Mouse (Mus musculus) cerebellum, postnatal 36 days (tissue): ENCODE data around the gene Zcchc7.

Experiments
- DNase-seq, 2 experiments: peaks; one replicate each; pipeline ENCODE4 v3.0.0; 2021 to 2022; ENCODE audit warnings: mixed read lengths in 2 of 2

The Zcchc7 gene

DNA sequence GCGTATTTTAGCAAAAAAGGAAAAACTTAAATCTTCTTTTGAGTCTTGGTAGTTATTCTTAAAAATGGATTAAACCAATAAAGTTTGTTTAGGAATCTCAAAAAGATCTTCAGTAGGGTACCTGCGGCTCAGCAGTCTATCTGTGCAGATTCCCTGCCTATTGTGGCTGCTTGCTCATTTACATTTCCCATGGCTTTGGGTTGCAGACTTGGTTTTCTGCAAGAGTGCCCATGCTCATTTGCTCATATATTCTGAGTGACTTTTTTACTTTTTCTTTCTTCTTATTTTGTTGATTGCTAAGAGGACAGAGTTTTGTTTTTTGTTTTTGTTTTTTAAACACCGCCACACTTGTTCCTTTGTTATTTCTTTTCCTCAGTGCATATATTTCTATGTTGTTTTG lies 19.2 kb downstream of the Zcchc7 start:
- no peak for DNase-seq

GRCm38 (mm10) chr4:44776651-44777050 lies 21.0 kb downstream of the Zcchc7 start:
- DNase-seq, result peak; percentile 19 to 20

- DNase-seq, result no peak
These were observed 21.4 kb downstream of the Zcchc7 start for GRCm38 (mm10) chr4:44777101-44777500.

DNA sequence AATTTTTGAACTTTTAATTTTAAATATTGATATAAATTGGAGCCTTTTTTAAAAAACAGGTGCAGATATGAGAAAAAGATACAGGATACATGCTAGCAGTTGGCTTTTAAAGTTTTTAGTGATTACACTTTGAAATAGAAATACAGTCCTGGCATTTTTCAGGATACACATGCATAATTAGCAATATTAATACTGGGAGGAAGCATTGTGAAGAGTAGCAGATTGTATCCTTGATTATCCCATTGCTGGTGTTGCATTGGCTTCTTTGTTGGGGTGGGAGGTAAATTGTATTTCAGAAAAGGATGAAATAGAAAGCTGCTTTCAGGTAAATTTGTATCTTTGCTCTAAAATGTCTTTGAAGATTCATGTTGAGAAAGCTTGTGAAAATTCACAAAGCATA lies 22.0 kb downstream of the Zcchc7 start:
- no peak for DNase-seq

DNA sequence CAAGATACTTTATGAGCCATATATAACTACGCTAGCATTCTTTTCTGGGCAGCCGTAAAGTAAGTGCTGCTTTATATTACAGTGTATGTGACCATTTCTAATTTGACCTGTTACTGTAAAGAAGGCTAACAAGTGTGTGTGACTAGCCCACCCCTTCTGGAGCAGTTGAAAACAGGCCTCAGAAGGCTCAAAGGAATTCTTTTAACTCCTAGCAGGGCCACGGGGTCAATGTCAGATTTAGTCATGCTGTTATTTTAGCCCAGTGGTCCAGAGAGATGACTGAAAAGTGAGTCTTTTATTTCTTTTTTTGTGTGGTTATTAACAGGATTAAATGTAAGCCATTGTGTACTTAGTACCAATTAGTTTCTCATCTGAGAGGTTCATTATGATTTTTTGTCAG lies 22.6 kb downstream of the Zcchc7 start:
- no peak for DNase-seq

GRCm38 (mm10) chr4:44780462-44781157 lies 24.9 kb downstream of the Zcchc7 start:
- no peak for DNase-seq

DNA sequence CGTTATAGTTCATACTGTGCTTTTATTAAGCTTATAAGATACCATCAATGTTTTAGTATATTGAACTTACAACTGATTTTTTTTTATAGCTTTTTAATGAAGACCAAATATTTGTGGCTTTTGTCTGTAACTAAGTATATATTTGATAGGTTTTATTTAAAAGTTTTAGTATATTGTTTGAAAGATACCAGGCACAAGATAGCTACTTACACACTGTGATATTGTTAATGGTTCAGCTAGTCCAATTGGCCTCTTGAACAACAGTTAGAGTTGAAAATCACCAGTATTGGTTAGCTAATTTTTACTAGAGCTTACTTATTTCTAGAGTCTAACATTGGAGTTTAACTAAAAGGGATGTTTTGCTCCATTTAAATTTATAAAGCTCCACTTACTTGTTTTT lies 25.8 kb downstream of the Zcchc7 start:
- no peak for DNase-seq

DNA sequence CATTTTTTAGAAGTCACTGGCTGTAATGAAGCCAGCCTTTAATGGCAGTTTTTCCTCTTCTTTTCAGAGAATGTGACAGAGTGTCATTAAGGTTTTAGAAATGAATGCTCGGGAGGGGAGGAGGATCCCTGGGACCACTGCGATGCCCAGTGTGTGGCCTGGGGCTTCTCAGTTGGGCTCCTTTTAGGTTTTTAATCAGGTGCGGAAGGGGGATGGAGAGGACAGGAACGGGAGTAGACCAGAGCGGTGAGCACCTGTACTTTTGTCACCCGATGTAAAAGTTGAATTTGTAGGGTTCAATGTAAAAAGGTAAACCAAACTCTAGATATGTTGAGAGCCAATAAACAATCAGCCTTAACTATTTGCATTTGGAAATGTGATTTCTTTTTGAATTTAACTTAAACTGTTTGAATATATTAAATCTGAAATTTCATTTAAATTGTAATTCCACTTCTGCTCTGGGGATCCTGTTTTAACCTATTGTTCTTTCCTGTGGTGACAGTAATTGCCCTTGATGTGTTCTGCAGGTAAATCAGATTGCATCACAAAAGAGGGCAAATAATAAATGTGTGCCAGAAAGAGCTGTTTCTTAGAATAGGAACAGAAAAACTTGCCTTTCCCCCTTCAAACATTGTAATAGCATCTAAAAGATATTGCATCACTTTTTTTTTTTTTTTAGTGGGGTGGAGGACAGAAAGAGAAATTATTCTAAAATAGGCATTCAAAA lies 28.1 kb downstream of the Zcchc7 start:
- no peak for DNase-seq

- DNase-seq, result no peak
These were observed 57.2 kb downstream of the Zcchc7 start for GRCm38 (mm10) chr4:44812855-44813254.

DNA sequence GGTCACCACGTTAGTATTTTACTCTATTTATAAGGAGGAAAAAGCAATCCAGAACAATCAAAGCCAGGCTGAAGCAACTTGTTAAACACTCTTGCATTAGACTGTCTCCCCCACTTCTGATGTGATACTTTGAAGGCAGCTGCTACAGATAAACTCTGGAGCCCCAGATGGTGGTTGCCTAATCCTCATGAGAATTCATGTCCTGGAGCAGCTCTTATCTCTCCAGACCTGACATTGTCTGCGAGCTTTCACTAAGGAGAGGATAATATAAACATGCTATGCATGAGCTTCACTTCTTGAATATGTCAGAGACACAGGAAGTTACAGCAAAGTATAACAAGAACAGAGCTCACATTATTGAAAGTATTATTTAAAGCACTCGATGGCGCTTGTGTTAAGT lies 58.1 kb downstream of the Zcchc7 start:
- no peak for DNase-seq

GRCm38 (mm10) chr4:44816584-44816983 lies 60.9 kb downstream of the Zcchc7 start:
- DNase-seq, result no peak

DNA sequence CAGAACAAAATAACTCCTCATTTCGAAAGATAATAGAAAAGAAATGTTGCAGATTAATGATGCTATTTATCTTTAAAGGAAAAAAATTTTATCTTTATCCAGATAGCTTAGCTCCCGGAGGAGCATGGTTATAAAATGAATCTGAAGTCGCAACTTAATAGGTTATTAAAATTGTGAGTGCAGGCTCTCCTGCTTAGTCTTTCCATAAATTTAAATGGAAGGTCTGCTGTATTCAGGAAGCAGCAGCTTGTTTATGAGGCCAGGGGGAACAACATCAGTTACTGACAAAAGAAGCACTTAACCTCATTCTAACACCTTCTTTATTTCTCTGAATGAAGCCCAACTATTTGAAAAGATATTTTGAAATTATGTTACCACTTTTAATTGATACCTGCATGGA lies 74.9 kb downstream of the Zcchc7 start:
- no peak for DNase-seq

GRCm38 (mm10) chr4:44851835-44852251 lies 96.2 kb downstream of the Zcchc7 start:
- DNase-seq, result no peak

DNA sequence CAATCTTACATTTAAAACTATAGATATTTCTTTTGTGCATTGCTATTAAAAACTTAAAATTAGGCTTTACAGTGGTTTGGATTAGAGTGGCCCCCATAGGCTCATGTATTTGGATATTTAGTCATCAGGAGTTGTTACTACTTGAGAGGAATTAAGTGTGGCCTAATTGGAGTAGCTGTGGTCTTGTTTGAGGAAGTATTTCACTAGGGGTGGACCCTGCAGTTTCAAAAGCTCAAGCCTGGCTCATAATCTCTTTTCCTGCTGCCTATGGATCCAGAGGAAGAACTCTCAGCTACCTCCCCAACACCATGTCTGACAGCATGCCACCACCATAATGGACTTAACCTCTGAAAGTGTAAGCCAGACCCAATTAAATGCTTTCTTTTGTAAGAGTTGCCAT lies 115.9 kb downstream of the Zcchc7 start:
- DNase-seq, result no peak

GRCm38 (mm10) chr4:44872048-44872447 lies 116.4 kb downstream of the Zcchc7 start:
- DNase-seq, result no peak

DNA sequence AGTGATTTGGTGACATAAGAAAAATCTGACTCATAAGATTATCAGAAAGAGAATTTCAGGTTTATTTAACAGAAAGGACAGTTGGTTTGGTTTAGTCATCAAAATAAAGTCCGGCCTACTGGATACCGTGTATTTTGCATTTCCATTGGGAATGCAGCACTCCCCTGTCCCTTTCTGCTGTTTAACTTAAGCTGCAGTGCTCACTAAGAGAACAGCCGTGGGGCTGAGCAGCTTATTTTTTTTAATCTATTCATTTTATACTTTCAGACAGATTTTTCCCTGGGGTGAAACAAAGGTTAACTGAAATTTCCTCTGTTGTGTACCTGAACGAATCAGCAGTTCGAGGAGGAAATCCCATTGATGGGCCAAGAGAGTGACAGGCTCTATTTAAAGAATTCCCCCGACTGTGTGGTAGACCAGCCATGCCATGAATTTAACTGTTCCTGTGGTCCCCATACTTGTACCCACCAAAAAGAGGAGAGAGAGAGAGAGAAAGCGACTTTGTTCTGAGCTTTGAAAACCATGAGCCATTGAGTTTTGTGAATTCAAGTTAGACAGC lies 124.5 kb downstream of the Zcchc7 start:
- DNase-seq, result no peak

- DNase-seq, result no peak
These were observed 130.5 kb downstream of the Zcchc7 start for GRCm38 (mm10) chr4:44886143-44886542.

- no peak for DNase-seq
These were observed 135.7 kb downstream of the Zcchc7 start for GRCm38 (mm10) chr4:44891344-44891743.

GRCm38 (mm10) chr4:44905651-44906271 lies 150.1 kb downstream of the Zcchc7 start:
- peak; percentile 17 to 27 for DNase-seq

DNA sequence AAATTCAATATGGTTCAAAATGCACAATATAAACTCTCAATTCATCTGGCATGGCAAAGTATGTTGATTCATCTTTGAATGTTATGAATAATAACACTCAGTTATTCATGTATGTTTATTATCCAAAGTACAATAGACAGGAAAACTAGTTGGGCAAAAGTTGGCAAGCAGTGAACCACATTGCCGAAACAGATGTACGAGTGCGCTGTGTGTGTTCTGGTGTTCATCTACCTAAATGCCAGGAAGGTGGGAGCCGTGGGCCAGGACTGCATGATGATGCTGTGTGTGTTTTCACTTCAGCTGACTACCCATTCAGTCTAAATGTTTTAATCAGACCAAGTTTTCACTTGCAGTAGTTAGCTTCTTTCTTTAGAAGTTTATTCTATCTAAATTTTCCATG lies 150.7 kb downstream of the Zcchc7 start:
- DNase-seq, result no peak

DNA sequence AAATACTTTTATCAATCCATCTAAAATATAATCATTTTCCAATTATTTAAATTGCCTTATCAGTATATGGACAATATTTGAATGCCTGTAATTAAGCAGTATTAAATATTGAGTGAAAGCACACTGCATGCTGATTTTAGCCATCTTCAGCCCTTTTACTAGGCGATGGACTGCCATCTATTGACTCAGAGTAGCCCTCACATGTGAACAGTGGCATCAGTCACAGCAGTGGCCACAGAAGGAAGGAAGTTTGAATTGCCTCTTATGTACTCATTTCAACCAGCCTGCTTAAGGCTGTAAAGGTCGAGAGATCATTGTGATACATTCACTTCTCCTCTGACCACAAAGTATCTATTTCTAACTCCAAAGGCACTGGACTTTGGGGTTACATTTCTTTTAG lies 154.4 kb downstream of the Zcchc7 start:
- no peak for DNase-seq

DNA sequence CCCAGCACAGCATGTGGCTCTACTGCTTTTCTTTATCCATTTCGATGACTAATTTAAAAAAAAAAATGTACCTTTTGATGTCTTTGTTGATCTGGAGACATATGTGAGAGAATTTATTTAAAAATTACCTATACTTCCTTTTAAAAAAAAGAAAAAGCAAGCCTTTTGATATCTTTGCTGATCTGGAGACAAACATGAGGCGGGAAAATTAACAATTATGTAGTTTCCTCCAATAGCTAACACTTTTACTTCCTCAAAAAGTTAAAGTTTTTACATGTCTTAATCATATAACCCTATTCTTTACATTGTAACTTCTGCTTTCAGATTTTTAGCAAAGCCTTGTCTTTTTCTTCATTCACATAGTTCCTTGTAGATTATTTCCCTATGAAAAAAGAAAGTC lies 155.2 kb downstream of the Zcchc7 start:
- DNase-seq, result no peak

GRCm38 (mm10) chr4:44917312-44917848 lies 161.7 kb downstream of the Zcchc7 start:
- DNase-seq, result no peak

DNA sequence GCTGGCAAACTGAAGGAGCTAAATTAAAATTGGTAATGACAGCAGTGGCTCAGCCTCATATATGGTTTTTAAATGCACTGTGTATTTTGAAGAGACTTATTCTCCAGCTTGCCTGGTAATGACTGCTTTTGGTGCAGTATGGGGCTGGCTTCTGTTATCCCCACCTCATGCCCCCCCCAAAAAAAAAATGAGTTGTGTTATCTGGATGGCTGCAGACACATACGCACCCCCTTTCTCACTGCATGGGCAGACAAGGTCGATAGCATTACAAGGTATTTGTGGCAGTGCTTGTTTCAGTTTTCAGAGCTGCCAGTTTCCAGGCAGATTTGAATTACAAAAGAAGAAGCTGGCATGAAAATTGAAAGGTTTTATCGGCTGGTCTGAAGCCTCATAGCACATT lies 162.2 kb downstream of the Zcchc7 start:
- no peak for DNase-seq
